Mouse (Mus musculus) c-Kit-positive CD71-negative TER-119-negative erythroid progenitor cells, embryonic 14.5 days (primary cell): ENCODE results near the gene Zswim3.
"Not testable (repeated sequence)": the region's sequence is repeated elsewhere in the genome, so short reads cannot be mapped to it uniquely, and the experiment has no call there.

Experiments used
- DNase-seq: peaks from one replicate; pipeline ENCODE4 v3.0.0-alpha.2; 2013; ENCODE audit warnings: low read depth

The Zswim3 gene

GRCm38 (mm10) chr2:164855572-164855971, 50.7 kb downstream of the Zswim3 start:
- DNase-seq: not testable (repeated sequence)

GRCm38 (mm10) chr2:164856309-164857100, 51.6 kb downstream of the Zswim3 start:
- no peak for DNase-seq

GRCm38 (mm10) chr2:164857101-164857821, 52.4 kb downstream of the Zswim3 start, which contains the start of gene Pltp:
Gene Pltp (minus strand): TSS chr2:164857711.
- no peak for DNase-seq

GRCm38 (mm10) chr2:164857842-164858553, 53.1 kb downstream of the Zswim3 start:
- no peak for DNase-seq

GRCm38 (mm10) chr2:164859155-164859554, 54.3 kb downstream of the Zswim3 start:
- DNase-seq: no peak

- no peak for DNase-seq
These were observed 54.9 kb downstream of the Zswim3 start for GRCm38 (mm10) chr2:164859640-164860432.

- DNase-seq: no peak
These were observed 56.2 kb downstream of the Zswim3 start for GRCm38 (mm10) chr2:164861094-164861493.

GRCm38 (mm10) chr2:164862179-164862861, 57.4 kb downstream of the Zswim3 start:
- no peak for DNase-seq

GRCm38 (mm10) chr2:164863411-164863810, 58.5 kb downstream of the Zswim3 start:
- DNase-seq: not testable (repeated sequence)

- no peak for DNase-seq
These were observed 59.7 kb downstream of the Zswim3 start for GRCm38 (mm10) chr2:164864593-164864992.

- no peak for DNase-seq
These were observed 62.0 kb downstream of the Zswim3 start for GRCm38 (mm10) chr2:164866741-164867551.

GRCm38 (mm10) chr2:164867566-164867965, 62.7 kb downstream of the Zswim3 start:
- no peak for DNase-seq

- no peak for DNase-seq
These were observed 63.6 kb downstream of the Zswim3 start for GRCm38 (mm10) chr2:164868491-164868890.
